Mouse (Mus musculus): ENCODE measurements around the gene Parp3. TPM values are rescaled to one million over a fixed set of nuclear protein-coding genes. Genes with fewer than 3 reads are reported as not detected.
A peak's percentile ranks its signal among the peaks of the same experiment; 100 is the strongest.

Gene Parp3
- total RNA-seq, 2 experiments from 2014 or later = 2.8 to 3.3 TPM

DNA sequence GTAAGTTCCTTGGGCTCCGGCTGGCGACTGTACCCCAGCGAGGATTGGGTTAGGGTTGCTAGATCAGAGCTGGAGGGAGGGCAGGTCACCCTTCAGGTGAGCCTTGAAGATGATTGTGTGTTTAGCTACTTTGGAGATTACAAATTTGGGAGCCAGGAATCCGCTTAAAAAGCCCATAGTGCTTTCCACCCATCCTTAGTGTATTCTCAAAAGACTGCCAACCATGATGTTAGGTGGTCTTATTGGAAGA is 46.8 kb downstream of the Parp3 start:
- intact Hi-C loops (cut with DNase I) = no loop called here
- no peak for DNase-seq

DNA sequence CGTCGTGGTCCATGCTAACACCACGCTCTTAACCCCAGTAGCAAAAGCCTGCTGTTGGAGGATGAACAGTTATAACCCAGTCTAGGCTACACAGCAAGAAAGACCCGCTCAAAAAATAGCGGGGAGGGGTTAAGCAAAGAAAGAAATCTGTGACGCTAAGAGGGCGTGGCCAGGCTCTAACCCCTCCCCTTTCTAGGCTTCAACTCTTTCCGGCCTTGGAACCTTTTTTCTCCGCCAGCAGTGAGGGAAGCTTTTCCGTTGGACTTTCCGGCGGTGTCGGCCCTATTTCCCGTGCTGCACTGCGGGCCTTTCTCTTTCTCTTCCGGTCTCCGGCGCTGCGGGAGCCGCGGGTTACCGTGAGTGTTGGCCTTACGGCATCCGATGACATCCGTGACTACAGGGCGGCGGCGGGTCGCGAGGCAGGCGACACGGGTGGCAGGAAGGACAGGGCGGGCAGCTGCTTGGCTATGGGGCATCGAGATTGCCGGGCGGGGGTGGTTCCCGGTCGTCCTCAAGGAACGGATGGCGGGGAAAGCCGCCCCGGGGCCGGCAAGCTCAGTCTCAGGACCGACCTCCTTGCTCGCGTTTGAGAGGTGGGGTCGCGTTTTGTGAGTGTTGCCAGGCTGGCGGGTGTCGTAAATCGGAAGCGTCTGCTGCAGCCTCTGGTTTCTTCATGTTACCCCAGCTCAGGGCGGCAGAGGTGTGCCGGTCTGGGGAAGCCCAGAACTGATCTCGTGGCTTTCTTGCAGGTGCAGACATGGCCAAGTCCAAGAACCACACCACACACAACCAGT is 47.3 kb downstream of the Parp3 start, which contains the start of gene Rpl29:
Rpl29 (plus strand) TSS at position 234 of the 794 bp plus-strand sequence.
- intact Hi-C loops (cut with DNase I) = loop anchor here (10.0 kb wide), 1 partner anchor 215 kb away; no protein-coding TSS in a partner anchor
- DNase-seq = peak; percentile 95

- DNase-seq = no peak
- intact Hi-C loops (cut with DNase I) = loop anchor here (10.0 kb wide), 1 partner anchor 214 kb away; no protein-coding TSS in a partner anchor
These were observed 48.0 kb downstream of the Parp3 start for GRCm38 (mm10) chr9:106428719-106429220.

GRCm38 (mm10) chr9:106421865-106422160 is 54.9 kb downstream of the Parp3 start:
- intact Hi-C loops (cut with DNase I) = loop anchor here (1.0 to 10.0 kb wide), 2 partner anchors 133 to 207 kb away; no protein-coding TSS in a partner anchor
- peak; percentile 88 for DNase-seq

GRCm38 (mm10) chr9:106421033-106421864 is 55.5 kb downstream of the Parp3 start:
- DNase-seq = no peak
- intact Hi-C loops (cut with DNase I) = loop anchor here (1.0 to 10.0 kb wide), 2 partner anchors 132 to 206 kb away; no protein-coding TSS in a partner anchor

- intact Hi-C loops (cut with DNase I) = loop anchor here (1.0 to 10.0 kb wide), 2 partner anchors 131 to 206 kb away; no protein-coding TSS in a partner anchor
- no peak for DNase-seq
These were observed 56.1 kb downstream of the Parp3 start for GRCm38 (mm10) chr9:106420608-106421007.

Other genes starting within 250 kb of the Parp3 start
- gene Alas1, start 228.3 kb downstream of the Parp3 start, total RNA-seq (2021) = 10 to 100 TPM; 97.5 to 99.8 TPM
- 10 to 100 TPM; 11.0 to 11.9 TPM for gene Poc1a, start 195.9 kb downstream of the Parp3 start, total RNA-seq (2021)
- gene Dusp7, start 108.3 kb downstream of the Parp3 start, total RNA-seq (2021) = 10 to 100 TPM; 54.3 to 54.4 TPM
- 100 to 1,000 TPM; 480 to 518 TPM for gene Rpl29, start 47.5 kb downstream of the Parp3 start, total RNA-seq (2021)
- gene Acy1, start 38.6 kb downstream of the Parp3 start, total RNA-seq (2021) = 10 to 100 TPM; 14.3 to 19.0 TPM
- 10 to 100 TPM; 13.3 to 13.8 TPM for gene Abhd14b, start 29.5 kb downstream of the Parp3 start, total RNA-seq (2021)
- gene Abhd14a, start 29.3 kb downstream of the Parp3 start, total RNA-seq (2021) = 10 to 100 TPM; 70.1 to 71.4 TPM
- 100 to 1,000 TPM; 409 to 418 TPM for gene Pcbp4, start 23.7 kb downstream of the Parp3 start, total RNA-seq (2021)
- 1 to 10 TPM in 1 of 2 experiments, under 1 TPM in 1; 0.94 to 1.3 TPM for gene Gpr62, start 11.0 kb downstream of the Parp3 start, total RNA-seq (2021)
- 10 to 100 TPM; 46.9 to 55.2 TPM for gene Rrp9, start 986 bp downstream of the Parp3 start, total RNA-seq (2021)
- gene Iqcf1, start 23.0 kb upstream of the Parp3 start, total RNA-seq (2021) = not detected
- under 1 TPM in 1 of 2 experiments, not detected in 1; 0.78 TPM for gene Iqcf5, start 37.6 kb upstream of the Parp3 start, total RNA-seq (2021)
- not detected for gene Iqcf3, start 84.7 kb upstream of the Parp3 start, total RNA-seq (2021)
- gene Iqcf4, start 94.0 kb upstream of the Parp3 start, total RNA-seq (2021) = not detected
- gene Iqcf6, start 149.6 kb upstream of the Parp3 start, total RNA-seq (2021) = not detected
- 10 to 100 TPM; 43.6 to 48.3 TPM for gene Grm2, start 179.1 kb upstream of the Parp3 start, total RNA-seq (2021)
- 10 to 100 TPM; 66.4 to 69.2 TPM for gene Tex264, start 209.0 kb upstream of the Parp3 start, total RNA-seq (2021)